Mouse (Mus musculus): Measurements from ENCODE around the gene Wdr47. TPM values are rescaled to one million over a fixed set of nuclear protein-coding genes. Genes with fewer than 3 reads are reported as not detected.

Gene Wdr47
- polyA plus RNA-seq, 1 experiment from 2014 or later: 50.4 TPM

GRCm38 (mm10) chr3:108685701-108686100 is 94.6 kb downstream of the Wdr47 start:
- H3K36me3 ChIP-seq (ENCODE audit: control insufficient read depth, insufficient read depth, low read length): peaks cover 3% of the 10 kb centered on the region; the same call in 1 of the 2 replicates
- H3K9ac ChIP-seq (ENCODE audit: low read depth, low read length): no peak overlapping the region
- H3K4me2 ChIP-seq (replicated peaks; ENCODE audit: low read depth, low read length): no peak overlapping the region
- H3K27me3 ChIP-seq (ENCODE audit: control insufficient read depth, insufficient read depth, low read length): no peaks in the 10 kb centered on the region
- no peak overlapping the region for H3K4me3 ChIP-seq (ENCODE audit: low read depth, low read length)
- 97% methylated on average over 7 of the region's 7 CpGs for WGBS
- H3K27ac ChIP-seq (ENCODE audit: low read depth, low read length): no peak overlapping the region
- DNase-seq (ENCODE audit: low spot score): no peak
- ATAC-seq (ENCODE audit: low FRiP score): no peak
- H3K9me3 ChIP-seq (ENCODE audit: control insufficient read depth, low read length): no peaks in the 10 kb centered on the region
- H3K4me1 ChIP-seq (replicated peaks; ENCODE audit: control insufficient read depth, insufficient read depth, low read length): no peaks in the 10 kb centered on the region

- 74% methylated on average over 6 of the region's 6 CpGs for WGBS
- no peak for DNase-seq (ENCODE audit: low spot score)
- Histone ChIP-seq H3K4me3 (ENCODE audit: low read depth, low read length) (no peak overlapping the region), H3K27me3 (ENCODE audit: control insufficient read depth, insufficient read depth, low read length) (no peaks in the 10 kb centered on the region), H3K36me3 (ENCODE audit: control insufficient read depth, insufficient read depth, low read length) (no peaks in the 10 kb centered on the region), H3K9me3 (ENCODE audit: control insufficient read depth, low read length) (no peaks in the 10 kb centered on the region), H3K9ac (ENCODE audit: low read depth, low read length) (no peak overlapping the region), H3K4me2 (replicated peaks; ENCODE audit: low read depth, low read length) (no peak overlapping the region), H3K27ac (ENCODE audit: low read depth, low read length) (no peak overlapping the region), H3K4me1 (replicated peaks; ENCODE audit: control insufficient read depth, insufficient read depth, low read length) (no peaks in the 10 kb centered on the region)
- no peak for ATAC-seq (ENCODE audit: low FRiP score)
Observed at GRCm38 (mm10) chr3:108689015-108689441, 97.9 kb downstream of the Wdr47 start.

GRCm38 (mm10) chr3:108689446-108689845 is 98.4 kb downstream of the Wdr47 start:
- Histone ChIP-seq H3K4me3 (ENCODE audit: low read depth, low read length) (no peak overlapping the region), H3K4me1 (replicated peaks; ENCODE audit: control insufficient read depth, insufficient read depth, low read length) (no peaks in the 10 kb centered on the region), H3K4me2 (replicated peaks; ENCODE audit: low read depth, low read length) (no peak overlapping the region), H3K36me3 (ENCODE audit: control insufficient read depth, insufficient read depth, low read length) (no peaks in the 10 kb centered on the region), H3K9ac (ENCODE audit: low read depth, low read length) (no peak overlapping the region), H3K27me3 (ENCODE audit: control insufficient read depth, insufficient read depth, low read length) (no peaks in the 10 kb centered on the region), H3K27ac (ENCODE audit: low read depth, low read length) (no peak overlapping the region), H3K9me3 (ENCODE audit: control insufficient read depth, low read length) (no peaks in the 10 kb centered on the region)
- DNase-seq (ENCODE audit: low spot score) (no peak), ATAC-seq (ENCODE audit: low FRiP score) (no peak)
- whole genome bisulfite sequencing: 88% methylated on average over 8 of the region's 8 CpGs

DNA sequence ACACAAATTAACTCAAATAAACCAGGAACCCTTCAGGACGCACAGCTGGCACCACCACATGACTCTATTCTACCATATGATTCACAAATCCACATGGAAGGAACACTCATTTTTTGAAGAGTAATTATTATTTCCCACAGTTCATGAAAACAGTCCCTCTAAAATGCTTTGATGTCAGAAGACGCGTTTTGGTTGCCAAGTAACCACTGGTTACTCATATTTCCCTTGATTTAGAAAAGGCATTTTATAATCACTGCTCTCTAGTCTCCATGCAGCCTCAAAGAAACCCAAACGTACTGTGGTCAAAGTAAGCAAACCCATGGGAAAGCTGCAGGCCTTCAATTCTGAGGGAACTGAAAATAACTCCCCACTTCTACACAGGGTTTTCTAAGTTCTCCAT is 98.9 kb downstream of the Wdr47 start:
- no peaks in the 10 kb centered on the region for H3K9me3 ChIP-seq (ENCODE audit: control insufficient read depth, low read length)
- H3K9ac ChIP-seq (ENCODE audit: low read depth, low read length): no peak overlapping the region
- ATAC-seq (ENCODE audit: low FRiP score) (no peak), DNase-seq (ENCODE audit: low spot score) (no peak)
- no peak overlapping the region for H3K27ac ChIP-seq (ENCODE audit: low read depth, low read length)
- H3K4me1 ChIP-seq (replicated peaks; ENCODE audit: control insufficient read depth, insufficient read depth, low read length): no peaks in the 10 kb centered on the region
- WGBS: 86% methylated on average over 4 of the region's 4 CpGs
- H3K27me3 ChIP-seq (ENCODE audit: control insufficient read depth, insufficient read depth, low read length): no peaks in the 10 kb centered on the region
- H3K4me3 ChIP-seq (ENCODE audit: low read depth, low read length): no peak overlapping the region
- H3K4me2 ChIP-seq (replicated peaks; ENCODE audit: low read depth, low read length): no peak overlapping the region
- H3K36me3 ChIP-seq (ENCODE audit: control insufficient read depth, insufficient read depth, low read length): no peaks in the 10 kb centered on the region

GRCm38 (mm10) chr3:108694321-108694720 is 103.2 kb downstream of the Wdr47 start:
- Histone ChIP-seq H3K9ac (ENCODE audit: low read depth, low read length) (no peak overlapping the region), H3K36me3 (ENCODE audit: control insufficient read depth, insufficient read depth, low read length) (no peaks in the 10 kb centered on the region), H3K27ac (ENCODE audit: low read depth, low read length) (no peak overlapping the region), H3K4me2 (replicated peaks; ENCODE audit: low read depth, low read length) (no peak overlapping the region), H3K9me3 (ENCODE audit: control insufficient read depth, low read length) (no peaks in the 10 kb centered on the region), H3K4me1 (replicated peaks; ENCODE audit: control insufficient read depth, insufficient read depth, low read length) (no peaks in the 10 kb centered on the region), H3K27me3 (ENCODE audit: control insufficient read depth, insufficient read depth, low read length) (no peaks in the 10 kb centered on the region), H3K4me3 (ENCODE audit: low read depth, low read length) (no peak overlapping the region)
- DNase-seq (ENCODE audit: low spot score) (no peak), ATAC-seq (ENCODE audit: low FRiP score) (no peak)
- WGBS: 93% methylated on average over 9 of the region's 9 CpGs

Other genes with a start within 250 kb of the Wdr47 start
- not detected in 2 replicates for gene Mybphl, start 226.4 kb upstream of the Wdr47 start, polyA plus RNA-seq (2014; fragmentation: Nextera tagmentation; extraction: Ambion mirVana)
- gene Psrc1, start 207.4 kb upstream of the Wdr47 start, polyA plus RNA-seq (2014; fragmentation: Nextera tagmentation; extraction: Ambion mirVana): 48.7 and 53.5 TPM in 2 replicates
- gene Celsr2, start 175.7 kb upstream of the Wdr47 start, polyA plus RNA-seq (2014; fragmentation: Nextera tagmentation; extraction: Ambion mirVana): 76.7 and 101 TPM in 2 replicates
- gene Sars, start 146.1 kb upstream of the Wdr47 start, polyA plus RNA-seq (2014; fragmentation: Nextera tagmentation; extraction: Ambion mirVana): 181 and 206 TPM in 2 replicates
- gene 1700013F07Rik, start 57.1 kb upstream of the Wdr47 start, polyA plus RNA-seq (2014; fragmentation: Nextera tagmentation; extraction: Ambion mirVana): 0.68 and 1.6 TPM in 2 replicates
- 3.0 and 3.5 TPM in 2 replicates for gene 5330417C22Rik, start 54.7 kb upstream of the Wdr47 start, polyA plus RNA-seq (2014; fragmentation: Nextera tagmentation; extraction: Ambion mirVana)
- 54.0 and 57.4 TPM in 2 replicates for gene Tmem167b, start 28.8 kb upstream of the Wdr47 start, polyA plus RNA-seq (2014; fragmentation: Nextera tagmentation; extraction: Ambion mirVana)
- 84.8 and 88.2 TPM in 2 replicates for gene Taf13, start 19.6 kb upstream of the Wdr47 start, polyA plus RNA-seq (2014; fragmentation: Nextera tagmentation; extraction: Ambion mirVana)
- gene Clcc1, start 62.6 kb downstream of the Wdr47 start, polyA plus RNA-seq (2014; fragmentation: Nextera tagmentation; extraction: Ambion mirVana): 64.5 and 66.7 TPM in 2 replicates
- 95.3 and 104 TPM in 2 replicates for gene Gpsm2, start 131.0 kb downstream of the Wdr47 start, polyA plus RNA-seq (2014; fragmentation: Nextera tagmentation; extraction: Ambion mirVana)
- 0.11 TPM in 1 of 2 replicates, not detected in the other for gene Aknad1, start 148.4 kb downstream of the Wdr47 start, polyA plus RNA-seq (2014; fragmentation: Nextera tagmentation; extraction: Ambion mirVana)
- 23.2 and 28.1 TPM in 2 replicates for gene Stxbp3, start 249.2 kb downstream of the Wdr47 start, polyA plus RNA-seq (2014; fragmentation: Nextera tagmentation; extraction: Ambion mirVana)